Mouse (Mus musculus): Measurements from ENCODE around the gene Anapc16. TPM values are rescaled to one million over a fixed set of nuclear protein-coding genes. Genes with fewer than 3 reads are reported as not detected.
A peak's percentile ranks its signal among the peaks of the same experiment; 100 is the strongest.

Anapc16 gene
- polyA plus RNA-seq, 1 experiment from 2014 or later = 92.2 TPM

GRCm38 (mm10) chr10:59956681-59957080 lies 46.3 kb downstream of the Anapc16 start:
- no peak overlapping the region for H3K27ac ChIP-seq
- no peak overlapping the region for H3K9ac ChIP-seq
- H3K4me2 ChIP-seq = no peak overlapping the region
- H3K36me3 ChIP-seq = no peaks in the 10 kb centered on the region
- no peaks in the 10 kb centered on the region for H3K9me3 ChIP-seq (replicated peaks)
- no peak overlapping the region for H3K4me3 ChIP-seq
- WGBS = 65% methylated on average over 5 of the region's 5 CpGs
- peaks cover 27% of the 10 kb centered on the region for H3K4me1 ChIP-seq (replicated peaks)
- peaks cover 4% of the 10 kb centered on the region; the same call in 1 of the 2 replicates for H3K27me3 ChIP-seq
- no peak for ATAC-seq (replicated peaks; ENCODE audit: insufficient number of reproducible peaks, insufficient read depth, low FRiP score, low read depth)

DNA sequence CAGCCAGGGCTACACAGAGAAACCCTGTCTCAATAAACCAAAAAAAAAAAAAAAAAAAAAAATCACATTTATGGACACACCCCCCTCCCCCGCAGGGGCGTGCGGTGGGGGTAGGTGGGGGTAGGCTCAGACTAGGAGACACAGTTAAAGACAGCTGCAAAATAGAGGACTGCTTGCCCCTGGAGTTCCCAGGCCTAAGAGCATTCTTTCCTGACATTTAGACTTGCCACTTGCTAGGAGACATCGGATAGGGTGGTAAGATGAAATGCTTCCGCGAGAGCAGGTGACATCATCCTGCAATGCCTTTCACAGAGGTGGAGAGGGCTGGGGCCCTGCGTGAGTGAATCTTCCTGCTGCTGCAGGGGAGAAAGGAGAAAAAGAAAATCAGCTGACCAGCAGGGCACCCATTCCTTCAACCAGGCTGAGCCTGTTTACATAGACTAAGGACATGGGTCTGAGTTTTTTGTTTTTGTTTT lies 49.3 kb downstream of the Anapc16 start:
- H3K36me3 ChIP-seq = no peaks in the 10 kb centered on the region
- no peaks in the 10 kb centered on the region for H3K9me3 ChIP-seq (replicated peaks)
- no peak for ATAC-seq (replicated peaks; ENCODE audit: insufficient number of reproducible peaks, insufficient read depth, low FRiP score, low read depth)
- H3K4me1 ChIP-seq (replicated peaks) = peaks cover 49% of the 10 kb centered on the region
- 19% methylated on average over 7 of the region's 7 CpGs for WGBS
- no peak overlapping the region for H3K4me3 ChIP-seq
- H3K9ac ChIP-seq = no peak overlapping the region
- no peak overlapping the region for H3K4me2 ChIP-seq
- no peaks in the 10 kb centered on the region; the same call in 1 of the 2 replicates for H3K27me3 ChIP-seq
- H3K27ac ChIP-seq = no peak overlapping the region

- no peak for ATAC-seq (replicated peaks; ENCODE audit: insufficient number of reproducible peaks, insufficient read depth, low FRiP score, low read depth)
- WGBS = 26% methylated on average over 16 of the region's 16 CpGs
- H3K4me1 ChIP-seq (replicated peaks) = peaks cover 50% of the 10 kb centered on the region
- peak overlapping the region; percentile 82 for H3K4me2 ChIP-seq
- H3K9me3 ChIP-seq (replicated peaks) = no peaks in the 10 kb centered on the region
- H3K9ac ChIP-seq = peak overlapping the region; percentile 66
- H3K27me3 ChIP-seq = no peaks in the 10 kb centered on the region; the same call in 1 of the 2 replicates
- H3K4me3 ChIP-seq = peak overlapping the region; percentile 80
- peak overlapping the region; percentile 88 for H3K27ac ChIP-seq
- no peaks in the 10 kb centered on the region for H3K36me3 ChIP-seq
Measured at GRCm38 (mm10) chr10:59952781-59953563, 50.0 kb downstream of the Anapc16 start.

DNA sequence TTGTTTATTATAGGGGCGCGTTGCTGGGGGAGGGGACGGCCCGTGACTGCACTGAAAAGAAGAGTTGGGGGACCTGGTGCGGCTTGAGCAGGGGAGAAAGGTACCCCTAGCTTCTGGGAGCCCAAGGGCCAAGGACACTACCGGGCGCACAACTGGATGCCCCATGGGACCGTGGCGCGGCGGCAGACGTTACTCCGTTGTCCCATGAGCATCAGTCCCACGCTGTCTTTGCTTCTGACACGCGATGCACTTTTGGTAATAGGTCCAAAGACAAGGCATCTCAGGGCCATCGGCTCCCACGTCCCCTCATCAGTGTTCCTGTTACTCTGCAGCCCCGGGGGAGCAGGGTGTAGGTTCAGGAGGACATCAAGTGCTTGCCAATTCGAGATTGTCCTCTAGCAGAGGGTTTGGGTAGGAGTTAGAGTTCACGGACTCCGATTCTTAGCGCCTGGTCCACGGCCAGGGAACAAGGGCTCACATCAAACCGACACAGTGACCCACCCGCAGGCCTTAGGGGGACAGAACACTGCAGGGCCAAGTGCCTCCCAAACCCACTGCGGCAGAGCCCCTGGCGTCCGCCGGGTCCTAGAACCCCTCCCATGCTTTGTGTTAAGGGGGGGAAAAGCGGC lies 50.7 kb downstream of the Anapc16 start:
- under 1% methylated on average over 31 of the region's 31 CpGs for WGBS
- no peaks in the 10 kb centered on the region for H3K9me3 ChIP-seq (replicated peaks)
- peak overlapping the region; percentile 80 for H3K4me3 ChIP-seq
- H3K27me3 ChIP-seq = no peaks in the 10 kb centered on the region; the same call in 1 of the 2 replicates
- H3K4me1 ChIP-seq (replicated peaks) = peaks cover 50% of the 10 kb centered on the region
- peak overlapping the region; percentile 82 for H3K4me2 ChIP-seq
- H3K9ac ChIP-seq = peak overlapping the region; percentile 66
- H3K36me3 ChIP-seq = no peaks in the 10 kb centered on the region
- peak; percentile 25 for ATAC-seq (replicated peaks; ENCODE audit: insufficient number of reproducible peaks, insufficient read depth, low FRiP score, low read depth)
- H3K27ac ChIP-seq = peak overlapping the region; percentile 88

GRCm38 (mm10) chr10:59951211-59952151 lies 51.5 kb downstream of the Anapc16 start, which contains the start of gene Ddit4:
TSS of gene Ddit4 (minus strand) at chr10:59951834.
- Histone ChIP-seq H3K4me2 (peak within 1 kb of the TSS; percentile 82), H3K4me3 (peak within 1 kb of the TSS; percentile 80), H3K27me3 (no peaks in the 10 kb centered on the region), H3K27ac (peak within 1 kb of the TSS; percentile 88), H3K9ac (peak within 1 kb of the TSS; percentile 84), H3K9me3 (replicated peaks) (no peaks in the 10 kb centered on the region), H3K4me1 (replicated peaks) (peaks cover 52% of the 10 kb centered on the region), H3K36me3 (no peaks in the 10 kb centered on the region)
- under 1% methylated on average over 76 of the region's 76 CpGs for whole genome bisulfite sequencing
- ATAC-seq (replicated peaks; ENCODE audit: insufficient number of reproducible peaks, insufficient read depth, low FRiP score, low read depth) = peak; percentile 98

DNA sequence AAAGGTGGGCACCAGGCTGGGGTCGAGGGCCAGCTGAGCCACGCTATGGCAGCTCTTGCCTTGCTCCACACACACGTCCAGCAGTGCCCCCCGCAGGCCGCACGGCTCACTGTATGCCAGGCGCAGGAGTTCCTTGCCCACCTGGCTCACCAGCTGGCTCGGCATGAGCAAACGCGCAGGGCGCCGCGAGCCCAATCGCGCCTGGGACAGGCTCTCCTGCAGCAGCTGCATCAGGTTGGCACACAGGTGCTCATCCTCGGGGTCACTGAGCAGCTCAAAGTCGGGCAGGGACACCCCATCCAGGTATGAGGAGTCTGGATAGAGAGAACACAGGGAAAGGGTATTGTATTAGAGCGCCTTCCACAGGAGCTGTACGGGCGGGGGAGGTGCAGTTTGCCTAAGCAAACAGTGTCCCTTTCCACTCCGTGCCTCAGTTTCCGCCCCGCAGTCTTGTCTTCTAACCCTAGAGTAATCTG lies 52.2 kb downstream of the Anapc16 start:
- Histone ChIP-seq H3K36me3 (no peaks in the 10 kb centered on the region), H3K4me2 (peak overlapping the region; percentile 82), H3K4me3 (peak overlapping the region; percentile 80), H3K27me3 (no peaks in the 10 kb centered on the region), H3K9me3 (replicated peaks) (no peaks in the 10 kb centered on the region), H3K9ac (peak overlapping the region; percentile 84), H3K27ac (peak overlapping the region; percentile 88), H3K4me1 (replicated peaks) (peaks cover 52% of the 10 kb centered on the region)
- ATAC-seq (replicated peaks; ENCODE audit: insufficient number of reproducible peaks, insufficient read depth, low FRiP score, low read depth) = peak; percentile 36
- WGBS = 1% methylated on average over 23 of the region's 23 CpGs

DNA sequence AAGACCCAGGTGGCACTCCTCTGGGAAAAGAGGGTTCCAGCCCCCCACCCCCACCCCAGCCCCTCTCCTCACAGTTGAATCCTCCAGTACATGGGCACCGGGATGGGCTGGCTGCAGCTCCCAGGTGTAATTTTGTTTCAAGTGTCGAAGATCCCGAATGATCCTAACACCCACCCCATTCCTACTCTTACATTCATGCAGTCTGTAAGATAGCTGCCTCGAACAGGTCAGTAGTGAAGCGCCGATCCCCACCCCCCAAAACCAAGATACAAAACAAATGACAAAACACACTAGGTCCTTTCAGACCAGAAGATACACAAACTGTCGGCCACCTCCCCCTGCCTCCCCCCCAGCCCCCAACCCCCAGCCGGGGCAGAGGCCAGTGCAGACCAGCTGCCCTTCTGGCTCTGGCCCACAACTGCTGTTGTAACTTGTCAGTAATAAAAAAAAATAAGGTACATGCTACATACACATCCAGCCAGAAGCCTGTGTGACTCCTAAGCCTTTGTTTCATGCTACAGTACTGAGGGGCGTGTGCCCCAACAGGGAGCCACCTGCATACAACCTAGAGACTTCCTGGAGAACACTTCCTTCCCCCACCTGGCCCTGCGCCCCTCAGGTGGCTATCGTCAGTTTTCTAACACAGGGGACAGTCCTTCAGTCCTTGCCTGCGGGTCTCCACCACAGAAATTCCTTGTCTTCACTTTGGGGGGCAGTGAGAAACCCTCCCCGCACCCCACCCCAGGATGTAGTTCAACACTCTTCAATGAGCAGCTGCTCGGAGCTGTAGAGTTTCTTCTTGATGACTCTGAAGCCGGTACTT lies 52.9 kb downstream of the Anapc16 start:
- no peaks in the 10 kb centered on the region for H3K36me3 ChIP-seq
- 34% methylated on average over 15 of the region's 15 CpGs for WGBS
- peak overlapping the region; percentile 82 for H3K4me2 ChIP-seq
- no peaks in the 10 kb centered on the region for H3K27me3 ChIP-seq
- peak overlapping the region; percentile 88 for H3K27ac ChIP-seq
- peaks cover 52% of the 10 kb centered on the region for H3K4me1 ChIP-seq (replicated peaks)
- peak overlapping the region; percentile 80 for H3K4me3 ChIP-seq
- no peaks in the 10 kb centered on the region for H3K9me3 ChIP-seq (replicated peaks)
- no peak for ATAC-seq (replicated peaks; ENCODE audit: insufficient number of reproducible peaks, insufficient read depth, low FRiP score, low read depth)
- H3K9ac ChIP-seq = peak overlapping the region; percentile 84

- Histone ChIP-seq H3K27me3 (no peaks in the 10 kb centered on the region), H3K4me1 (replicated peaks) (peaks cover 52% of the 10 kb centered on the region)
Measured at GRCm38 (mm10) chr10:59949255-59949648, 53.7 kb downstream of the Anapc16 start.

DNA sequence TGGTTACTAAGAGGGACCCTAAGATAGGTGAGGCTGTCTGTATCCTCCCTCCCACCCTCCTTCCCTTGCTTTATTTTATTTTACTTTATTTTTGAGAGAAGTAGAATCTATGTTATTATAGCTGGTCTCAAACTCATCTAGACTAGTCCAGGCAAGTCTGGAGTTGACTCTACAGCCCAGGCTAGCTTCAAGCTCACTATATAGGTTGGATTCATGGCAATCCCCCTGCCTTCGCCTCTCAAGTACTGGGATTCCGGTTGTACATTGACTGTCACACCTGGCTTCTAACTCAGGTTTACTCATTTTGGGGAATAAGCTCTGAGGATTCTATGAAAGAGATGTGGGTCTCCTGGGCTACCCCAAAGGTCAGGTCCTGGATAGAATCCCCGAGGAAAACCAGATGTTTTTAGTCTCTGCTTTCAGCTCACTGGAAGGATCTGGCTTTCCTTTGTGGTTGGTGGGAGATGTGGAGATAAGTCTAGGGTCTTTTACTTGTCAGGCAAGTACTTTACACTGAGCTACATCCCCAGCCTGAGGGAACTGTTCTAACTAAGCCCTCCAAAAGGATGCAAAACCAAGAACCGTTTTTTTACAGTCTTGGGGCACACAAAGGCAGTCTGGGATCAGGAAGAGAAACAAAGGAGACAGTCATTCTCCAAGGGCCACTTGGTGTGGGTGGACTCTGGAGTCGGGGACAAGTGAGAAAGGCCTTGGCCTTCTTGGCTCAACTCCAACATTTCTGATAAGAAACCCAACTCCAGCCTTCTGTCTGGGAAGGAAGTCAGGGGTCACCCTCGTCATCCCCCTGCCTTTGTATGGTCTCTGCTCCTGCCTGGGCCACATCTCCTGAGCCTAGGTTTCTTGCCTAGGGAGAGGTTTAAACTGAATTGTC lies 54.3 kb downstream of the Anapc16 start:
- Histone ChIP-seq H3K9ac (0 out of 2 replicates have a peak overlapping the region, but pooled peaks have one; percentile 84), H3K4me3 (no peak overlapping the region), H3K4me2 (peak overlapping the region; percentile 82), H3K9me3 (replicated peaks) (no peaks in the 10 kb centered on the region), H3K27me3 (no peaks in the 10 kb centered on the region), H3K27ac (peak overlapping the region; percentile 88), H3K4me1 (replicated peaks) (peaks cover 53% of the 10 kb centered on the region), H3K36me3 (no peaks in the 10 kb centered on the region)
- no peak for ATAC-seq (replicated peaks; ENCODE audit: insufficient number of reproducible peaks, insufficient read depth, low FRiP score, low read depth)
- WGBS = 42% methylated on average over 6 of the region's 6 CpGs

More at GRCm38 (mm10) chr10:59949255-59949648, 53.7 kb downstream of the Anapc16 start:
- Histone ChIP-seq H3K4me3 (peak overlapping the region; percentile 80; the same call in 1 of the 2 replicates), H3K36me3 (no peaks in the 10 kb centered on the region), H3K9ac (peak overlapping the region; percentile 84; the same call in 1 of the 2 replicates), H3K4me2 (peak overlapping the region; percentile 82), H3K9me3 (replicated peaks) (no peaks in the 10 kb centered on the region), H3K27ac (peak overlapping the region; percentile 88)
- ATAC-seq (replicated peaks; ENCODE audit: insufficient number of reproducible peaks, insufficient read depth, low FRiP score, low read depth) = no peak
- 50% methylated on average over 1 of the region's 1 CpGs for WGBS

All from heart, embryonic 15.5 days (tissue).